Mouse (Mus musculus): ENCODE measurements around the gene Aim2.
"Not testable (repeated sequence)": the region's sequence is repeated elsewhere in the genome, so short reads cannot be mapped to it uniquely, and the experiment has no call there.

The Aim2 gene

DNA sequence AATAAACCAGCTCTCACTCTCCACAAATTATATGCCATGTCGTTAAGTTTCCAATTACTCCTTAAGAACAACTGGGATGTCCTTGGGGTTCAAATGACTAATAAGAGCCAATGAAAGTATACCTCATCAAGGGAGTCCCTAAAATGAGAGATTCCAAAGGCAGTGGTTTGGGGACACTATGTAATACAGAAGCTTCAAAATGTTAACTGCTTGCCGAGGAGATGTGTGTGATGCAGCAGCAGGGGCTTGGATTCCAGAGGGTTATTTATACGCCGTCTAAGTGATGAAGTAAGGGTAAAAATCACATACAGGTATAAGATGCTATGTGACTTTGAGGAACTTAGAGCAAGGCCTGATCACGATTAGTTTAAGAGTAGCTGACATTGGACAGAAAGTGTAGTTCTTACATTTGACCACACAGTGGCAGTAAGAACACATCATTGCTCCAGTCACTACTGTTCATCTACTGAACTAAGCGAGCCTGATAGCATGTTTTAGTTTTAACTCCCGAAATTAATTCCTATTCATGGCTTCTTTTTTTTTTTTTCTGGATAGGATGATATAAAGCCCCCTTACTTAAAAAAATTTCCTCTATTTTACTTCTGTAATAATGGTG lies 105.6 kb downstream of the Aim2 start:
- DNase-seq (ENCODE audit: low read depth, low spot score) = peak; percentile 38

DNA sequence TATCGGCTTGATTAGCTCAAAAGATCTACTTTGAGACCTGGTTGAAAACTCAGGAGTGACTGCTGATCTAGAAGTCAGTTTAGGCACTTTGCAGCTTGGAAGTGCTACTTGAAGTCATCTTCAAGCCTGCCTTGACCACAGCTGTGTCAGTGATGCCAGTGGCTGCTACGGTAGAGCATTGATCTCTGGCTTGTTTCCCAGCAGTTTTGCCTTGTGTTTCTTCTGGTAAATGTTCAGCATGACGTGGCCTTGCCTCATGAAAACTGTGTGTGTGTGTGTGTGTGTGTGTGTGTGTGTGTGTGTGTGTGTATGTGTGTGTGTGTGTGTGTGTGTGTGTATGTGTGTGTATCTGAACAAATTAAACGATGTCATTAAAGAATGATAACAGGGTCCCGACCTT lies 106.1 kb downstream of the Aim2 start:
- no peak for DNase-seq (ENCODE audit: low read depth, low spot score)

GRCm38 (mm10) chr1:173480399-173481181 lies 129.9 kb downstream of the Aim2 start:
- not testable (repeated sequence) for DNase-seq (ENCODE audit: low read depth, low spot score)

DNA sequence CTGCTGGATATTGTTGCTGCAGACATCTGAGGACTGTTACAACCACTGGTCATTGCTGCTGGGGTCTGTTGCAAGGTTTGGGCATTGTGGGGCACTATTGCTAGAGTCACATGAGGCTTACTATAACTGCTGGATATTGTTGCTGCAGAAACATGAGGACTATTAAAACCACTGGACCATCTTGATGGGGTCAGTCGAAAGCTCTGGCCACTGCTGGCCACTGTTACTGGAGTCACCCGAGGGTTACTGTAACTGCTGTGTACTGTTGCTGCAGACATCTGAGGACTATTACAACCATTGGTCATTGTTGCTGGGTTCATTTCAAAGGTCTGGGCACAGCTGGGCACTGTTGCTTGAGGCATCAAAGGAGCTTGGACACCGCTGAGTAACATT lies 130.5 kb downstream of the Aim2 start:
- DNase-seq (ENCODE audit: low read depth, low spot score) = not testable (repeated sequence)

DNA sequence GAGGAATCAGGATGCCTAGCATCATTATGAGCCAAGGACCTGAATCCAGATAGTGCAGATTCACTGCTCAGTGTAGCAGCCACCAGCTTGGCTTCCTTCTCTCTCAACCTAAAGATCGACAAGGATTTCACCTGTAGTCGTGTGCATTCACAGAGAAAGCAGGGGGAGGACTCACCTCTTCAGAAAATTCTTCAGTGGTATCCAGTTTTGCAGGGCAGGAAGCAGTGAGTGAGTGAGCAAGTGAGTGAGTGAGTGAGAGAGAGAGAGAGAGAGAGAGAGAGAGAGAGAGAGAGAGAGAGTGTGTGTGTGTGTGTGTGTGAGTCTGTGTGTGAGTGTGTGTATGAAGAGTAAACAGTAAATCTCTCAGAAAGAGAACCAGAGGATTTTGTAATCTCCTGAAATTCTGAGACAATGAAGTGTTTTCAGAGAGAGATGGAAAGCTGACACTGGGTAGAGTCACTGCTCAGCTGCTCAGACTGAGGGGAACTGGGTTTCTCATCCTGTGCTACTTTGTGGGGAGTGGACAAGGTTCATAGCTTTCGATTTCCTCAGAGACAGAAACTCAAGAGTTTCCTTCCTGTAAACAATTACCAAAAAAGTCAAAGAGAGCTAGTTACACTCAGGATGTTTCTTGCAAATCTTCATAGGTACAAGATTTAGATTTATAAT lies 140.3 kb downstream of the Aim2 start, which contains the start of gene Ifi206:
Ifi206 (minus strand) TSS at position 230 of the 669 bp plus-strand sequence.
- not testable (repeated sequence) for DNase-seq (ENCODE audit: low read depth, low spot score)

DNA sequence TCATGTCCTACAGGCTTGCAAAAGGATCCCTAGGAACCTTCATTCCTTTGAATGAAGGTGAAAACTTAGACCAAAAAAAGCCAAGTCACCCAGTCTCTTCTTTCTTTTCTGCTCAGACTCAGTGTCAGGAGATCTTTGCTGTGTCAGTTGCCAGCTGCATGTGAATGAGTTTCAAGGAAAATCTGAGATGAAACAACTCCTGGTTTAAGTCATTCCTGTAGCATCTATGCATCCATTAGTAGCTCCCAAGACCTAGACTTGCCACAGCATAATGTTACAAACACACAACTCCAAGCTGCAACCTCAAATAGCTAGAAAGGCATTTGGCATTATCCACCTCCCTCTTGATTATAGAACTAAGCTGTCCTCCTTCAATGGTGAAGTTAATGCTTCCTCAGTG lies 140.8 kb downstream of the Aim2 start:
- DNase-seq (ENCODE audit: low read depth, low spot score) = not testable (repeated sequence)

DNA sequence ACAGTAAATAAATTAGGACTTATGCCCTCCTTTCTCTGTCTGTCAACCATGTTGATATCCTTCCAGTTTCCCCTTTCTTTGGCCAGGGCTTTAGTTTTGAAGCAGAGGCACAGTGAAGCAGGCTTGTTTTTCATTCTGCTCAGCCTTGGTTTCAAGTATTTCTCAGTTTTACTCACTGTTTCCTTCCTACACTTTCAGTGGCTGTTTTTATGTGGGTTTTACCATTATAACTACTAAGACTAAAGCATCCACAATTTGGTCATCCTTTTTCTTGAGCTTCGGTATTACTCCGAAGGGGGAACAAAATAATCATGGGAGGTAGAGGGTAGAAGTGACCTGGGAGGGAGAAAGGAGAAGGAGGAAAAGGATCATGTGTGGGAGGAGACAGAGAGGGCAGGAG lies 159.9 kb downstream of the Aim2 start:
- not testable (repeated sequence) for DNase-seq (ENCODE audit: low read depth, low spot score)
